ENCODE assay signal across 8 mouse cellular contexts in the genomic region with DNA sequence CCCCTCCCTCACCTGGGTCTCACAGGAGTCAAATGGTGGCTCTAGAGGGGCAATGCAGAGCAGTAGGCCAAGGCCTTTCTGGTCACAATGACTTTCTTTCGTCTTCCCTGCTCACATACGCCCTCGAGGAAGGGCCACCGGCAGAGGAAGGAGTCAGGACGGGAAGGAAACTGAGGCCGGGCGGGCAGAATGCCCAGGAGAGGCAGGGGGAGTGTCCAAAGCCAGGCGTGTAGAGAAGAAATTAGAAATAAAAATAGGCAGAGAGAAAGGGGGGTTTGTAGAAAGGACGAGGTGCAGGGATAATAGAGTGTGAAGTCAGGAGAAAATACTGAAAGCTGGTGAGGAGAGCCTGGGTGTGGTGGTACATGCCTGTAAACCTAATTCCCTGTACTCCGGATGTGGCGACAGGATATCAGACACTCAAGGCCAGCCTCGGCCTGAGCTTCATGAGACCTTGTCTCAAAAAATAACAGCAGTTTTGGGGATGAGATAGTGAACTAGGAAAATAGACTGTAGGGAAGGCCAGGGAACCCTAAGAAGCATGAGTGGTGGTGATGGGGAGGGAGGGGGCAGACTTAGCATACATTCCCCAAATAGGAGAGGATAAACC. TPM values are rescaled to one million over a fixed set of nuclear protein-coding genes. Genes with fewer than 3 reads are reported as not detected.
DNase-seq lines count a peak whose midpoint lies in the region; ATAC-seq and TF ChIP-seq lines count a peak whose summit lies in the region.

No protein-coding gene starts in this region.

- no peaks in the 10 kb centered on the region for H3K27me3 ChIP-seq in forebrain, embryonic 16.5 days (replicated peaks; ENCODE audit: control insufficient read depth, insufficient read depth, low read length)
- H3K27me3 ChIP-seq in kidney, embryonic 15.5 days = no peaks in the 10 kb centered on the region
- H3K27me3 ChIP-seq in midbrain, embryonic 12.5 days = peaks cover 41% of the 10 kb centered on the region

- ATAC-seq in forebrain, embryonic 16.5 days = no peak
- no peak for ATAC-seq in kidney, embryonic 15.5 days (replicated peaks; ENCODE audit: low FRiP score)
- no peak for ATAC-seq in midbrain, embryonic 12.5 days (ENCODE audit: low FRiP score, low read depth)

- peak overlapping the region; percentile 59 for H3K4me3 ChIP-seq in layer of hippocampus, adult 2 months
- no peak overlapping the region; the same call in 1 of the 2 replicates for H3K4me3 ChIP-seq in forebrain, embryonic 16.5 days (replicated peaks; ENCODE audit: low read length)
- H3K4me3 ChIP-seq in kidney, embryonic 15.5 days (replicated peaks) = peak overlapping the region; percentile 73
- H3K4me3 ChIP-seq in midbrain, embryonic 12.5 days = peak overlapping the region; percentile 61

- peak overlapping the region; percentile 87 for H3K27ac ChIP-seq in layer of hippocampus, adult 2 months
- no peak overlapping the region for H3K27ac ChIP-seq in forebrain, embryonic 16.5 days (ENCODE audit: low read length)
- H3K27ac ChIP-seq in kidney, embryonic 15.5 days = peak overlapping the region; percentile 93
- H3K27ac ChIP-seq in midbrain, embryonic 12.5 days (replicated peaks) = 0 out of 2 replicates have a peak overlapping the region, but pooled peaks have one; percentile 42

- 57% methylated on average over 12 of the region's 12 CpGs for whole genome bisulfite sequencing in forebrain, embryonic 16.5 days
- WGBS in kidney, embryonic 15.5 days = 56% methylated on average over 12 of the region's 12 CpGs
- WGBS in midbrain, embryonic 12.5 days = 56% methylated on average over 12 of the region's 12 CpGs

- peaks cover 21% of the 10 kb centered on the region for H3K4me1 ChIP-seq in forebrain, embryonic 16.5 days (replicated peaks; ENCODE audit: control insufficient read depth, insufficient read depth, low read length)
- H3K4me1 ChIP-seq in kidney, embryonic 15.5 days = peaks cover 62% of the 10 kb centered on the region
- peaks cover 23% of the 10 kb centered on the region for H3K4me1 ChIP-seq in midbrain, embryonic 12.5 days

- no peak for TF ChIP-seq CTCF in layer of hippocampus, adult 2 months (conservative IDR thresholded peaks at IDR 0.05)

- DNase-seq in layer of hippocampus, adult 2 months (ENCODE audit: low spot score in 2 of 2) = no peak
- no peak for DNase-seq in layer of hippocampus, postnatal 14 days (ENCODE audit: low spot score in 2 of 2)
- DNase-seq in frontal cortex, postnatal 25 days (ENCODE audit: low spot score in 2 of 2) = no peak
- no peak for DNase-seq in cerebellum, adult 8-10 months
- no peak for DNase-seq in spleen, postnatal 10 days (ENCODE audit: low spot score in 2 of 2)

- H3K9me3 ChIP-seq in forebrain, embryonic 16.5 days (ENCODE audit: control insufficient read depth, low read length) = no peaks in the 10 kb centered on the region
- no peaks in the 10 kb centered on the region for H3K9me3 ChIP-seq in kidney, embryonic 15.5 days (replicated peaks)
- H3K9me3 ChIP-seq in midbrain, embryonic 12.5 days = no peaks in the 10 kb centered on the region

- H3K36me3 ChIP-seq in forebrain, embryonic 16.5 days (ENCODE audit: control insufficient read depth, insufficient read depth) = no peaks in the 10 kb centered on the region
- no peaks in the 10 kb centered on the region for H3K36me3 ChIP-seq in kidney, embryonic 15.5 days
- no peaks in the 10 kb centered on the region for H3K36me3 ChIP-seq in midbrain, embryonic 12.5 days

- peak overlapping the region; percentile 95; the same call in 1 of the 2 replicates for H3K4me2 ChIP-seq in forebrain, embryonic 16.5 days (ENCODE audit: low read length)
- peak overlapping the region; percentile 99 for H3K4me2 ChIP-seq in kidney, embryonic 15.5 days
- H3K4me2 ChIP-seq in midbrain, embryonic 12.5 days (replicated peaks) = peak overlapping the region; percentile 100

- H3K9ac ChIP-seq in forebrain, embryonic 16.5 days (replicated peaks; ENCODE audit: low read depth, low read length) = no peak overlapping the region
- H3K9ac ChIP-seq in kidney, embryonic 15.5 days = peak overlapping the region; percentile 64
- H3K9ac ChIP-seq in midbrain, embryonic 12.5 days (replicated peaks) = peak overlapping the region; percentile 68

RNA-seq across cellular contexts. Expression of gene Phldb1, which starts 2.0 kb away (rescaled TPM):
- total RNA-seq in layer of hippocampus, adult 2 months (2021) = 10 to 100 TPM; 71.8 to 86.4 TPM
- total RNA-seq in layer of hippocampus, postnatal 14 days (2021) = 10 to 100 TPM; 98.3 to 98.6 TPM
- 45.0 and 53.6 TPM in 2 replicates for polyA plus RNA-seq in forebrain, embryonic 16.5 days (2015; fragmentation: Nextera tagmentation; extraction: Ambion mirVana)
- polyA plus RNA-seq in kidney, embryonic 15.5 days (2015; fragmentation: Nextera tagmentation; extraction: Ambion mirVana) = 34.5 and 36.4 TPM in 2 replicates
- 72.8 and 74.5 TPM in 2 replicates for polyA plus RNA-seq in midbrain, embryonic 12.5 days (2016; fragmentation: Nextera tagmentation; extraction: Ambion mirVana)

RNA-seq across cellular contexts. Expression of gene Arcn1, which starts 34.6 kb away (rescaled TPM):
- total RNA-seq in layer of hippocampus, adult 2 months (2021) = 100 to 1,000 TPM in 1 of 2 experiments, 10 to 100 TPM in 1; 100.0 to 103 TPM
- 100 to 1,000 TPM; 102 to 109 TPM for total RNA-seq in layer of hippocampus, postnatal 14 days (2021)
- 150 and 161 TPM in 2 replicates for polyA plus RNA-seq in forebrain, embryonic 16.5 days (2015; fragmentation: Nextera tagmentation; extraction: Ambion mirVana)
- 201 and 202 TPM in 2 replicates for polyA plus RNA-seq in kidney, embryonic 15.5 days (2015; fragmentation: Nextera tagmentation; extraction: Ambion mirVana)
- 175 and 179 TPM in 2 replicates for polyA plus RNA-seq in midbrain, embryonic 12.5 days (2016; fragmentation: Nextera tagmentation; extraction: Ambion mirVana)

RNA-seq across cellular contexts. Expression of gene Ift46, which starts 34.7 kb away (rescaled TPM):
- 10 to 100 TPM; 73.9 to 84.9 TPM for total RNA-seq in layer of hippocampus, adult 2 months (2021)
- 10 to 100 TPM; 74.9 to 88.5 TPM for total RNA-seq in layer of hippocampus, postnatal 14 days (2021)
- 184 and 187 TPM in 2 replicates for polyA plus RNA-seq in forebrain, embryonic 16.5 days (2015; fragmentation: Nextera tagmentation; extraction: Ambion mirVana)
- polyA plus RNA-seq in kidney, embryonic 15.5 days (2015; fragmentation: Nextera tagmentation; extraction: Ambion mirVana) = 99.3 and 105 TPM in 2 replicates
- 156 TPM in 2 replicates for polyA plus RNA-seq in midbrain, embryonic 12.5 days (2016; fragmentation: Nextera tagmentation; extraction: Ambion mirVana)

RNA-seq across cellular contexts. Expression of gene Treh, which starts 60.0 kb away (rescaled TPM):
- total RNA-seq in layer of hippocampus, adult 2 months (2021) = under 1 TPM in 1 of 2 experiments, not detected in 1; 0.18 TPM
- total RNA-seq in layer of hippocampus, postnatal 14 days (2021) = not detected
- not detected in 2 replicates for polyA plus RNA-seq in forebrain, embryonic 16.5 days (2015; fragmentation: Nextera tagmentation; extraction: Ambion mirVana)
- polyA plus RNA-seq in kidney, embryonic 15.5 days (2015; fragmentation: Nextera tagmentation; extraction: Ambion mirVana) = 0.22 and 0.23 TPM in 2 replicates
- polyA plus RNA-seq in midbrain, embryonic 12.5 days (2016; fragmentation: Nextera tagmentation; extraction: Ambion mirVana) = not detected in 2 replicates
